Mouse (Mus musculus): Measurements from ENCODE around the gene Fam234b.

DNA sequence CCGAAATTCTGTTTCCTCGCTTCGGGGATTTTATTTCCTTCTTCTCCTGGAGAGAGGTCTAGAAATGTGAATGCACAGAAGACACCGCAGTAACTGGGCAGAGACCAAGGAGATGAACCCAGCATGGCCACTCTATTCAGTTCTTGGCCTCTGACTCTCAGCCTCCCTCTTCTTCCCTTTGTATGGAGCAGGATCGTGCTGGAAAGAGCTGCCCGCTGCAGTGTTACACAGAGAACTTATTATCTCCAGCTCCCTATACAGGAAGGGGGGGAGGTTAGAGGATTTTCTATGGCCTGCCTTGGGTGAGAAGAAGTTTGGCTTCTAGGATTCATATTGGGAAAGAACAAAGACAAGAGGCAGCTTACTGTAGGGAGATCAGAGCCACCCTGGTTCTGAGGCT, 7.7 kb upstream of the Fam234b start:
- TF ChIP-seq MAFK (IDR thresholded peaks at IDR 0.05; ENCODE audit: insufficient read depth, low read depth, low read length) (no peak), ZNF384 (IDR thresholded peaks at IDR 0.05; ENCODE audit: low read depth, low read length) (no peak), ZC3H11A (IDR thresholded peaks at IDR 0.05; ENCODE audit: borderline replicate concordance, low read depth, low read length) (no peak)
